Mouse (Mus musculus) intestine, postnatal 0 days (tissue): ENCODE results near the gene Rcan1. TPM values are rescaled to one million over a fixed set of nuclear protein-coding genes. Genes with fewer than 3 reads are reported as not detected.
A peak's percentile ranks its signal among the peaks of the same experiment; 100 is the strongest.

Experiments used
- ATAC-seq: fragments of 200-750 bp; cut with Nextera tagmentation; 2 replicates; pipeline ENCODE4 v1.8.0; 2017; ENCODE audit warnings: mild to moderate bottlenecking, moderate TSS enrichment, moderate library complexity
- H3K27ac ChIP-seq: fragments of 300-500 bp; sonication (generic); 2 replicates; pipeline ENCODE4 v1.5.1; 2014; ENCODE audit warnings: mild to moderate bottlenecking, low read depth, low read length, moderate library complexity
- H3K27me3 ChIP-seq: fragments of 300-500 bp; sonication (generic); replicated peaks from 2 replicates; pipeline ENCODE4 v1.6.1; 2014; ENCODE audit warnings: low read length, mixed read lengths; ENCODE audit not compliant: control insufficient read depth, insufficient read depth
- H3K36me3 ChIP-seq: fragments of 300-500 bp; sonication (generic); 2 replicates; pipeline ENCODE4 v1.6.1; 2014; ENCODE audit warnings: mild to moderate bottlenecking, moderate library complexity; ENCODE audit not compliant: control insufficient read depth, insufficient read depth
- H3K4me1 ChIP-seq: fragments of 300-500 bp; sonication (generic); replicated peaks from 2 replicates; pipeline ENCODE4 v1.6.1; 2014; ENCODE audit warnings: antibody characterized with exemption, low read length, mixed read lengths; ENCODE audit not compliant: control insufficient read depth, insufficient read depth
- H3K4me2 ChIP-seq: fragments of 300-500 bp; sonication (generic); replicated peaks from 2 replicates; pipeline ENCODE4 v1.6.1; 2014; ENCODE audit warnings: low read depth, mild to moderate bottlenecking, moderate library complexity
- H3K4me3 ChIP-seq: fragments of 300-500 bp; sonication (generic); 2 replicates; pipeline ENCODE4 v1.5.1; 2014; ENCODE audit warnings: low read depth, low read length
- H3K9ac ChIP-seq: fragments of 300-500 bp; sonication (generic); 2 replicates; pipeline ENCODE4 v1.6.1; 2014; ENCODE audit warnings: mild to moderate bottlenecking, low read depth, low read length
- H3K9me3 ChIP-seq: fragments of 300-500 bp; sonication (generic); 2 replicates; pipeline ENCODE4 v1.6.1; 2016; ENCODE audit warnings: mixed run types; ENCODE audit not compliant: control insufficient read depth
- CTCF ChIP-seq: sonication (generic); IDR thresholded peaks from 2 replicates; pipeline ENCODE4 v1.5.1; 2016; ENCODE audit warnings: low read depth, mild to moderate bottlenecking, control low read depth, antibody characterized with exemption, moderate library complexity
- WGBS: fragments of 180-500 bp; shearing (Covaris S2); extraction: QIAGEN DNeasy Blood & Tissue Kit; methylation state at CpG from one replicate; pipeline ENCODE4 v1.1.7; 2014; 5-methylcytosine and 5-hydroxymethylcytosine counted together
- polyA plus RNA-seq: library from polyadenylated mRNA; unstranded; fragments of >200 nt; fragmentation: Nextera tagmentation; extraction: Ambion mirVana; gene quantifications from 2 replicates; pipeline ENCODE4 v1.2.1, GENCODE M21; 2015

Rcan1 gene
- polyA plus RNA-seq, 1 experiment from 2014 or later: 52.0 TPM

- ATAC-seq: no peak
- TF ChIP-seq CTCF: peak; percentile 85
- H3K4me3 ChIP-seq: no peak overlapping the region
Measured at GRCm38 (mm10) chr16:92478561-92479150, 8.0 kb upstream of the Rcan1 start.

GRCm38 (mm10) chr16:92475093-92475860, 4.6 kb upstream of the Rcan1 start:
- H3K4me1 ChIP-seq: no peaks in the 10 kb centered on the region
- WGBS: 38% methylated on average over 24 of the region's 25 CpGs
- no peaks in the 10 kb centered on the region for H3K36me3 ChIP-seq
- no peak for TF ChIP-seq CTCF
- ATAC-seq: peak; percentile 86
- H3K27me3 ChIP-seq: 0 out of 2 replicates have a peak, but pooled peaks cover 2% of the 10 kb centered on the region
- no peak overlapping the region for H3K9ac ChIP-seq
- H3K4me3 ChIP-seq: 0 out of 2 replicates have a peak overlapping the region, but pooled peaks have one; percentile 16
- no peaks in the 10 kb centered on the region for H3K9me3 ChIP-seq
- peak overlapping the region; percentile 50 for H3K4me2 ChIP-seq
- peak overlapping the region; percentile 66 for H3K27ac ChIP-seq

More at GRCm38 (mm10) chr16:92478561-92479150, 8.0 kb upstream of the Rcan1 start:
- Histone ChIP-seq H3K27me3 (0 out of 2 replicates have a peak, but pooled peaks cover 4% of the 10 kb centered on the region), H3K36me3 (no peaks in the 10 kb centered on the region), H3K4me2 (peak overlapping the region; percentile 51), H3K4me1 (no peaks in the 10 kb centered on the region), H3K9me3 (no peaks in the 10 kb centered on the region), H3K27ac (no peak overlapping the region), H3K9ac (no peak overlapping the region)
- 12% methylated on average over 23 of the region's 23 CpGs for WGBS

- Histone ChIP-seq H3K4me3 (no peak overlapping the region), H3K4me1 (no peaks in the 10 kb centered on the region), H3K9me3 (no peaks in the 10 kb centered on the region), H3K36me3 (no peaks in the 10 kb centered on the region), H3K4me2 (no peak overlapping the region), H3K27ac (no peak overlapping the region), H3K27me3 (no peaks in the 10 kb centered on the region), H3K9ac (no peak overlapping the region)
- TF ChIP-seq CTCF: no peak
- WGBS: 67% methylated on average over 3 of the region's 3 CpGs
- no peak for ATAC-seq
Measured at GRCm38 (mm10) chr16:92472898-92473297, 2.2 kb upstream of the Rcan1 start.

GRCm38 (mm10) chr16:92468459-92468858, 2.2 kb downstream of the Rcan1 start:
- WGBS: 79% methylated on average over 14 of the region's 14 CpGs
- no peak for ATAC-seq
- Histone ChIP-seq H3K9ac (no peak overlapping the region), H3K27me3 (no peaks in the 10 kb centered on the region), H3K27ac (no peak overlapping the region), H3K4me3 (no peak overlapping the region), H3K4me1 (no peaks in the 10 kb centered on the region; the same call in 1 of the 2 replicates), H3K4me2 (no peak overlapping the region), H3K9me3 (no peaks in the 10 kb centered on the region), H3K36me3 (no peaks in the 10 kb centered on the region)
- TF ChIP-seq CTCF: no peak

- Histone ChIP-seq H3K9me3 (no peaks in the 10 kb centered on the region), H3K4me2 (no peak overlapping the region), H3K36me3 (no peaks in the 10 kb centered on the region), H3K27ac (no peak overlapping the region), H3K4me1 (no peaks in the 10 kb centered on the region; the same call in 1 of the 2 replicates), H3K27me3 (no peaks in the 10 kb centered on the region), H3K9ac (no peak overlapping the region), H3K4me3 (no peak overlapping the region)
- WGBS: 81% methylated on average over 5 of the region's 5 CpGs
- ATAC-seq: no peak
- TF ChIP-seq CTCF: peak; percentile 28; the same call in 1 of the 2 replicates
Measured at GRCm38 (mm10) chr16:92467041-92467440, 3.6 kb downstream of the Rcan1 start.
